Mouse (Mus musculus) embryo, embryonic 9.5 days (tissue): ENCODE results near the gene Ndufc2.

ENCODE experiments used
- DNase-seq: peaks from one replicate; pipeline ENCODE4 v3.0.0-alpha.2; 2017; ENCODE audit errors: extremely low spot score

Ndufc2 gene

DNA sequence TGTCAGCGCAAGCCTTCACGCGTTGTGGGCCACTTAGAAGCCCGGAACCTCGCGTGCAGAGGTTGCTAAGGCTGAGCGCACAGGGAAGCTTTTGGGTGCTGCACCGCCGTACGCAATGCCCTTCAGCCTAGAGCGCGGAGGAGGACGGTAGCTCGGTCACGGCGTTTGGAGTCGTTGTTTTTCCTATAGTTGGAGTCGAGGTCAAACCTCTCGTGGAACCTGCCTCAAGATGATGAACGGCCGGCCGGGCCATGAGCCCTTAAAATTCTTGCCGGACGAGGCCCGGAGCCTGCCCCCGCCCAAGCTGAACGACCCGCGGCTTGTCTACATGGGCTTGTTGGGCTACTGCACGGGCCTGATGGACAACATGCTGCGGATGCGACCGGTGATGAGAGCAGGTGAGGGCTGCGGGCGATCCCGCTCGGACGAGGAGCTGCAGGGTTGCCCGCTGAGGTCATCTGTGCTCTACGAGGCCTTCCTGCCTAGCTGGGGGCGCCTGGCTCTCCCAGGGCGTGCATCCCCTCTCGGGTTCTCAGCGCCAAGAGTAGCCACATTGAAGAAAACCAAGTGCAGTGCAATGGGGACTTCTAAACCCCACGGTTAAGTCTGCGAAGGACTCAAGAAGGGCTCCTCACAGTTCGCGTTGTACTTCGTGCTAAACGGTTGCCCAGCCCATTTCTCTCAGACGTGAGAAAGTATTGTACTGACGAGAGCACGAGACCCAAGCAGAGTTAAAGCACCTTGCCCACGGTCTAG, at the start of gene Ndufc2:
Gene Ndufc2 (plus strand): TSS at position 44 of the 756 bp plus-strand sequence.
- DNase-seq = peak; percentile 82

DNA sequence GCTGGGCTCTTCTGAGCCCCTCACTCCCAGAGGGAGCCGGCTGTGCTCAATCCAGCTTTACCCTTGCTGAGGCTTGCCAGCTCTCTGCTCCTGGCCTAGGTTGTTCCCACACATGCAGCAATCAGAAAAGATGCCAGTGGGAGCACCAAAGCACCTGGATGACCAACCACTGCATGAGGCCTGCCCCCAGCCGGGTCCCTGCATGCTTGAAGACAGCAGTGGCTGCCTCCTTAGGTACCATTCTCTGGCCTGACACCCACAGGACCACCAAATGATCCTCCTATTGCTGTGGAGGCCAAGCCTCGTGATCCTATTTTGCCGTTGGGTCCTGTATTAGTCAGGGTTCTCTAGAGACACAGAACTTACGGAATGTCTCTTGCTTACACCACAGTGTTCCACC, 48.9 kb upstream of the Ndufc2 start:
- no peak for DNase-seq

DNA sequence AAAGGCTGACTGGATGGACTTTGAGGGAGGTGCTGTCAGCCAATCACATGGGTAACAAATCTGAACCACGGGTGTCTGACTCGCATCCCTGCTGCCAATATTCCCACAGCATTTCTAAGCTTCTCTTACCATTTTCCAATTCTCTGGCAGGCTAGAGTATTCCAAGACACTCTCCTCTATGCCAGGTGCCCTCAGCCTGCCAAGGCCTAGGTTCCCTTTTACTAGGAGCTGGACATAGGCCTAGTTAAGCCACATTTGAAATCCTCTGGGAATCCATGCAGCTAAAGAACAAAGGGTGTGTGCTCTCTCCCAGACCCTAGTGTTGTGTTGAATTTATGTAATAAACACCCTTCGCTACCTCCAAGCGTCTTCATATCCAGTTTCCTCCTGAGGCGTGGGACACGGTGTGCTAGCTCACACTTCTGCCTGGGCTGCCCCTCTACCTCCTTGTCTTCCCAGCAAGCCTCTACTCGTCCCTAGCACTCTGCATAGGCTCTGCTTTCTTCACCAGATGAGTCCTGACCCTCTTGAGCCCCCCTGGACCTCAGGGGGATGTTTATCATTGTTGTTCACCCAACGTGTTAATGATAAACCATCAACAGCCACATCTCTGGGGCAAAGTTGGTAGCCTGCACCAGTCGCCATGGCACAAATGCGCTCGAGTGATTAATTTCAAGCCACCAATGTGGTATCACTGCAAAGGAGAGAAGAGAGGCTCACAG, 47.9 kb upstream of the Ndufc2 start:
- no peak for DNase-seq

DNA sequence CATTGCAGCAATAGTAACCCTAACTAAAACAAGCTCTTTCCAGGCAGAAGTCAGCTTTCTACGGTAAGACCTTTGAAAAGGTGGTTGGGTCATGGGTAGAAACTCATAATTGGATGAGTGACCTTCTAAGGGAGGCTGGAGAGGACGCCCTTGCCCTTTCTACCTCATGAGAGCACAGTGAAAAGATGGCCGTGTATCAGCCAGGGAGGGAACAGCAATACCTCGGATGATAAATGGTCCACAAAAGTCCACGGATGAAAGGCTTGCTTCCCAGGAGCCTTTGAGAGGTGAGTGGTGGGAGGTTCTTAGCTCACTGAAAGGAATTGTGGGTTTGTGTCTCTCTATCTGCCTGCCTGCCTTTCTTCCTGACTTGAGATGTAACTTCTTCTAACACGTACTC, 46.4 kb upstream of the Ndufc2 start:
- DNase-seq = no peak

DNA sequence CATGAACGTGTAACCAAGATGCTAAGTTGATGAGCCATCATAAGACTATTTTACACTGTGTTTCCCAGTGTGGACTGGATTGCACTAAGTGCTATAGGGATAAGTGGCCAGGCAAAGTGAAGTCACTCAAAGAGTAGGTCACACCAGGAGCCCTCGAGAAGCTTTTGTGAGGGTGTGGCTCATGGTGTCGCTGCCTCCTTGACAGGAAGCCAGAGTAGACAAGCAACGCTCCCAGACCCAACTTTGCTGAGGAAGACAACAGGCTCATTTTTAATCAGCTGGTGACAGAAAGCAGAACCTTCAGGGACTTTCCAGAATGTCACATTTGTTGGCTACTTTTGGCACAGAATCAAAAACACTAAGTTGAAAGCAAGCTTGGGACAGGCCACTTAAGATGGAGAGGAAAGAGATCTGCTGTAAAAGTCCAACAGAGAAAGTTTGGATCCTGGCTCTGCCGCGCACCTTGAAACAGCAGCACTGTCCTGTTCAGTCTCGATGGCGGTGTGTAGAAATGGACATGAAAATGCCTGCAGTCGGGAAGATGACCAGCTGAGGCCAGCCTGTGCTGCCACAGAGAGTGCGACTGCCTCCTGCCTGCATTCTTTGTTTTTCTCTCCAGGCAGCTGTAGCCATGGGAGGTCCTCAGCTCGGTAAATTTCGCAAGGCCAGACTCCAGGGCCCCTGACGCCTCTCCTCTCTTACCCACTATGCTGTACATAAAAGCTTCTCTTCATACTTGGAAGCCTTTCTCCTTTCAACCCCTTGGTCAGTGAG, 44.5 kb upstream of the Ndufc2 start:
- DNase-seq = no peak

DNA sequence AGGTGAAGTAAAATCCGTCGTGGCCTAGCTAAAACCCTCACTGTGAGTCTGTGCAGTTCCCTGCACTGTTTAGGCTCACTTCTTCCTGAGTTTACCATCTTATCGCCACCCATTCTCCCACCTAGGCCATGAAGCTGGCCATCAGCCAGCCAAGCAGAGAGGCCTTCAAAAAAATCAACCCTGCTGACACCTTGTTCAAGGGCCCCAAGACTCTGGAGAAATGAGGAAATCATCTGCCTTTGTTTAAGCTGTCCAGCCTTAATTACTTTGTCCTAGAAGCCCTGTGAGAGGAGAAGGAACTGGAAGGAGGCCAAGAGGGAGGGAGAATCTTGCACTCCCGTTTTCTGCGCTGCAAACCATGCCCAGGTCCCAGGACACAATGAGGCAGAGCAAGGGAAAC, 43.5 kb upstream of the Ndufc2 start:
- DNase-seq = no peak

DNA sequence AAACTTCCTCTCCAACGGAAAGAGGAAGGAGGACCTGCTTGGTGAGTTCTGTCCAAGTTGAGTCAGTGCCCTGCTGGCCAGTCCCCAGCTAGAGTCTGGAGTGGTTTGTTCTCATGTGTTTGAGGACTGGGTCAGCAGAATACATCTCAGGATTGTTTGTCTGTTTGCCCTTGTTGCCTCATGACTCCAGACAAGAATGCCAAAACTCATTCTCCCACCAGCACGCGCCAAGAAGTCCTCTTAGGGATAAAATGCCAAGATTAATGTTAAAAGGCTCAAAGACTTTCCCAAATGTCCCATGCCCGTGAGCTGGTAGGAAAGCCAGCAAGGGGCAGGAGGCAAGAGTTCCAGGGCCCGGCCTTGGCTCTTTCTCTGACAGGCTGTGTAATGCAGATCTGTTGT, 42.9 kb upstream of the Ndufc2 start:
- DNase-seq = no peak

DNA sequence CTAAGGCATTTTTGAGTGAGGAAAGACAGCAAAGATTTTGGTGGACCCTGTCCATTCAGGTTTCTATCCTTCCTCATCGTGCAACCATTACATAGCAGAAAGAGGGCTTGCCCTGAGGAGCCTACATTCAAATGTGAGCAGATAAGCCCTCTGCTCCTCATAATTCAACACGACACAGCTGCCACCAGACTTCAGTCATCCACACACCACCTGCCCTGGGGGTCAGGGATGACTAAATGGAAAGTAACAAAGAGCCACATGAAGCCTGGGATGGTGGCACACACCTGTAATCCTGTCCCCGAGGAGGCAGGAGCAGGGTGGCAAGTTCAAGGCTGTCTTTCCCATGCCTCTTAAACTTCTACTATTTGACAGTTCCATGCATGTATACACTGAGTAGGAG, 42.0 kb upstream of the Ndufc2 start:
- DNase-seq = no peak

DNA sequence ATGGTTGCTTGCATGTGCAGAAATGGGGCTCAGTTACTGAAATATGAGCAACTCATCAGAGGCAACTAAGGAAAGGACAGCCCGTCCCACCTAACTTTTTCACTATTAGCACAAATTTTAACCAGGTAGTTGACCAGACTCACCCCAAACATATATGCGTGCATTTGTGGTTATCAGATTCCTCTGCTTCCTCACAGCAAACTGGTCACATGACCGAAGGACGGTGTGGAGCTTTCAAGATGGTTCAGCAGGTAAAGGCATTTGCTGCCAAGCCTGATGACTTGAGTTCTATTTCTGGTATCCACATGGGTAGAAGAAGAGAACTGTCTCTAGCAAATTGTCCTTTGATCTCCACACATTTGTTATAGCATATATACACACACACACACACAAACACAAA, 41.5 kb upstream of the Ndufc2 start:
- DNase-seq = no peak

DNA sequence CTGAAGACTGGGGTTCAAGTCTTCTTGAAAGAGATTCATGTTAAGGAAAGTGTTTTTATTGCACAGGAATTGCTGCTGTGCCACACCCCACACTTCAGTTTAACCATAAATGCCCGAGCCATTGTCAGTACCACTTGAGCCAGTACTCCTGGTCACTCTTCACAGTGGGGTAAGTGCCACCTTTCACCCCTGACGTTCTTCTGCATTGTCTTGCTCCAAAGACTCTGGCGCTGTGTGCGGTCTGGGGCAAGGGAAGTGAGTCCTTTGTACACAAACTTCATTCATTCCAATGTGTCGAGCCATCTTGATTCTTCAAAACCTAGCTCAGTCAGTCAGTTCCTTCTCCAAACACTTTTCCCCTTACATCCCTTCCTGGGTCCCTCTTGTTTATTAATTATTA, 39.6 kb upstream of the Ndufc2 start:
- DNase-seq = no peak

DNA sequence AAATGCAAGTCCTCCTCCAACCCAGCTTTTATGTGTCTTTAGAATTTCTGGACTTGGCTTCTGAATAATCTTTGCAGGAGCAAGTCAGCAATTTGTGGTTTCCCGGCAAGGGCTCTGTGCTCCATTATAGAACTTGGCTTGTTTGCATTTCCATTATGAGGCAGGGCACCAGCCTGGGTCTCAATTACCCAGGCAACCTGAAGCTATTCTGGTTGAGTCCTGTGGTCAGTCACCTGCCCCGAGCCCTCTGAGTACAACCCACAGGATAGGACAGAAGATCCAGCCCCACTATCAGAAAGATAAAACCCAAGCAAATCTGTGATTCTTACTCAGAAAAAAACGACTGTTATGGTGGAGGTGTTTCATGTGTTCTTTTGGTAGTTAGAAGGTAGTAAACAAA, 38.8 kb upstream of the Ndufc2 start:
- no peak for DNase-seq

DNA sequence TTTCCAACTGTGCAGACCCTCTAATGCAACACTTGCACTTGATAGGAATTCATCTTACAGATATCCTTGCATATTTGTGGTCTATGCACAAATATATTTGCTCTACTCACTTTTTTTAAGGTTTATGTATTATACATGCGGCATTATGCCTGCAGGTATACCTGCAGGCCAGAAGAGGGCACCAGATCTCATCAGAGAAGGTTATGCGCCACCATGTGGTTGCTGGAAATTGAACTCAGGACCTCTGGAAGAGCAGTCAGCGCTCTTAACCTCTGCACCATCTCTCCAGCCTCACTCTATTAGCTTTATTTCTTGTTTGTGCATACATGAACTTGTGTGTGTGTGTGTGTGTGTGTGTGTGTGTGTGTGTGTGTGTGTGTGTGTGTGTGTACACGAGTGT, 38.3 kb upstream of the Ndufc2 start:
- peak; percentile 26 for DNase-seq

DNA sequence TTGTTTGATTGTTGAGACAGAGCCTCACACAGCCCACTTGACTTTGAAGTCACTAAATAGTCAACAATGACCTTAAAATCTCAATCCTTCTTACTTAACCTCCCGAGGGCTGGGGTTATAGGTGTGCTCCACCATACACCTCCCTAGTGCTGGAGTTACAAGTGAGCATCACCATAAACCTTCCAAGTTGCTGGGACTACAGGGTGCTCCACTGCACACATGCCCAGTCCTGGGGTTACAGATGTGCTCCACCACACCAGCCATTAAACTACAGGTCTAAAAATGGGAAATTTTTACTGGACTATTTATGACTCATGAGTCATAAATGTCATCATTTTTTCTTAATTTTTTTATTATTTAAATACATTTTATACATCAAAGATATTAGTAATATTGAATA, 33.9 kb upstream of the Ndufc2 start:
- no peak for DNase-seq

DNA sequence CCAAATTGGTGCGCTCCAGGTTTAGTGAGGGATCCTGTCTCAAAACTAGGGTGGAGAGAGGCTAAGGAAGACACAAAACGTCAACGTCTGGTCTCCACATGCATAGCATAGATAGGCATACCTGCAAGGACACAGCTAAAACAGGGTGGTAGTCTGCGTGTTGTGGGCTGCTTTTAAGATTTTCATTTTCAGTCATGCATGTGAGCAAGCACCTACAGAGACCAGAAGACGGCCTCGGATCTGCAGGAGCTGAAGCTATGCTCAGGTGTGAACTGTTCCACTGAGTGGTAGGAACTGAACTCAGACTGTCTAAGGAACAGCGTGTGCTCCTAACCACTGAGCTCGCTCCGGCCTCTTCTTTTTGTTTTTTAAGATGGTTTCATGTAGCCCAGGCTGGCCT, 24.7 kb upstream of the Ndufc2 start:
- DNase-seq = no peak

DNA sequence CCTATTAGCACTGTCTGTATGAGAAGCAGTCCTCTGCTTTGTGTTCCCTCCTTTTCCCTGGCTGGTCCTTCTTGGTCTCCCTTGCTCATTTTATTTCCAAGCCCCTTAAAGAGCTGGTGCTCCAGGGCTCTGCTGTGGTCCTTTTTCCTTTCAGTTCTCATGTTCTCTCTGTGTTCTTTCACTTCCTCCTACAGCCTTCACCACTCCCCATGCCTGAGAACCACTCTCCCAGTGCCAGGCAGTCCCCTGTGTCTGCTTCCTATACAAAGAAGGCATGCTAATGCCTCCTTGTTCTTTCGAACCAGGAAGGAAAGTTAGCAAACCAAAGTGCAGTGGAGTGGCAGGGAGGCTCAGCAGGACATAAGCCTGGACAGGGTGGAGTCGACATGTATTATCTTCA, 23.9 kb upstream of the Ndufc2 start:
- DNase-seq = no peak

DNA sequence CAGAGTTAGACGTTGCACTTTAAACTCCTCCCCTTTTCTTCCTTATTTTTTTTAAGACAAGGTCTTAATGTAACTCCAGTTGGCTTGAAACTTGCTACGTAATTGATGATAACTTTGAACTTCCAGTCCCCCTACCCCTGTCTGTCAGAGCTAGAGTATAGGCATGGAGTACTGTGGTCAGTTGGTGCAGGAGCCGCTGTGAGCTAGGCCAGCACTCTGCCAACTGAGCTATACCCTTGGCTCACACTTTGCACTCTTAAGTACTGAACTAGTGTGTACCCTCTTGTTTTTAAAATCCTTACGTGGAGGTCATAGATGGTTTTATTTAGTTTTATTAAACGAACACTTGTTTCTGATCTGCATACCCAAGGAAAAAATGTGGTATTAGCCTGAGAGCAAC, 20.5 kb upstream of the Ndufc2 start:
- no peak for DNase-seq

DNA sequence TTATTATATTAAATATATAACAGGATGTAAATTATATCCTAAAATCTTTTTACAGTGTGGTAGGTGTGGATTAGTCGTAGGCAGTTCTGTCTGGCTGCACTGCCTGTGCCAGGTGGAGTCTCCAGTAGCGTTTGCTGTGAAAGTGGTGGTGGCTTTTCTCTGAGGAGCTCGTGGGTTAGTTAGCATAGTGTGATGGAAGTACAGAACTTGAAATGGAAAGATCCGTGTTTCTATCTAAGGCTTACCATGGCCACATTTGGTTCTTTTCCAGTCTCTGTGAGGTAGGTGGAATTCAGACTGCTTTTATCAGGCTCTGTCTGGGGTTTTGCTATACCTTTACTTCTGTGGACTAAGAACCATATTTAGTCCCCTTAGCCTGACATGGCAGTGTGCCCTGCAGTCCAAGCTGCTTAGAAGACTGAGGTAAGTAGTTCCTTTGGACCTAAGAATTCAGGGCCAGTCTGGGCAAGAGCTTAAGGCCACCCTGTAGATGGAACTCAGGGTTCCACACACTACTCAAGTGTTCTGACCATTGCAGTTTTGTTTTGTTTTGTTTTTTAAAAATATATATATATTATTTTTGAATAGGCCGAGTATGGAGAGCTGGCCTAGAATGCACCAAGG, 19.2 kb upstream of the Ndufc2 start:
- DNase-seq = no peak

DNA sequence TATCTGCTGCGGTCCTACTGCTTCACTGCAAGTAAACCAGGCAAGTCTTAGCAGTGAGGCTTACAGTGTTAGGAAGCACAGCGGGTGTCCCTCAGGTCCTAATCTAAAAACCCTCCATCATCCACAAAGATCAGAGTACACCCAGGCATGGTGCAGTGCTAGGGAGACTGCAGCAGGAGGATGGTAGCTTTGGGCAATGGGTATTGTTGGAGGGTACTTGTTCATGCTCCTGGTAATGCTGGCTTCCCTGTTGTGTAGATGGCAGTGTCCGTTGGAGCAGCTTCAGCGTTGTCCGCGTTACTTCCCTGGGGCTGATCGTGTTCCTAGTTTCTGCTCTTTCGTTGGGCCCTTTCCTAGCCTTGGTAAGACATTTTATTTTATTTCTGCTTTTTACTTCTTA, 17.1 kb upstream of the Ndufc2 start:
- DNase-seq = no peak

DNA sequence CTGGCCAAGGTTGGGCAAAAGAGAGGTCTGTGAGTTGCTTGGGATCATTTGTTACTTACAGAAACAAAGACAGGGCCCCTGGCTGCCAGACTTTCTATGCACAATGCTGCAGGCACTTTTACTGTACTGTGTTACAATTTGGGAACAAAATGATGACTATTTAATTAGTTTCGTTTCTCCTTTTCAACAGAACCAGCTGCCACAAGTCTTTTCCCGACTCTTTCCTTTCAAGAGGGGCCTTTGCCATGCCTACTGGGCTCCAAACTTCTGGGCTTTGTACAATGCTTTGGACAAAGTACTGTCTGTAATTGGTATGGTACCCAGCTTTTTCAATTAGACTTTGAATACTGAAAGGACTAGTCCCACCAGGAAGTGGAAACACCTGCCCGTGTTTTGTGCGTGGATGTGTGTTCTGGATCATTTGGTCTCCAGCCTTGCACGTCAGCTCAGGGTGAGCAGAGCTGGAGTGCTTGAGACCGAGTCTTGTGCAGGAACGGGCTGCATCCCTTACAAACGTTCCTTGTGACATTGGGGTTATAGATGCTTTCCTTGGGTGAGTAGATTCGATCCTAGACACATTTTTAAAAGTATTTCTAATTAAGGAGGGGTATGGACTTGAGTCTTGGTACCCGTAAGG, 16.2 kb upstream of the Ndufc2 start:
- no peak for DNase-seq

DNA sequence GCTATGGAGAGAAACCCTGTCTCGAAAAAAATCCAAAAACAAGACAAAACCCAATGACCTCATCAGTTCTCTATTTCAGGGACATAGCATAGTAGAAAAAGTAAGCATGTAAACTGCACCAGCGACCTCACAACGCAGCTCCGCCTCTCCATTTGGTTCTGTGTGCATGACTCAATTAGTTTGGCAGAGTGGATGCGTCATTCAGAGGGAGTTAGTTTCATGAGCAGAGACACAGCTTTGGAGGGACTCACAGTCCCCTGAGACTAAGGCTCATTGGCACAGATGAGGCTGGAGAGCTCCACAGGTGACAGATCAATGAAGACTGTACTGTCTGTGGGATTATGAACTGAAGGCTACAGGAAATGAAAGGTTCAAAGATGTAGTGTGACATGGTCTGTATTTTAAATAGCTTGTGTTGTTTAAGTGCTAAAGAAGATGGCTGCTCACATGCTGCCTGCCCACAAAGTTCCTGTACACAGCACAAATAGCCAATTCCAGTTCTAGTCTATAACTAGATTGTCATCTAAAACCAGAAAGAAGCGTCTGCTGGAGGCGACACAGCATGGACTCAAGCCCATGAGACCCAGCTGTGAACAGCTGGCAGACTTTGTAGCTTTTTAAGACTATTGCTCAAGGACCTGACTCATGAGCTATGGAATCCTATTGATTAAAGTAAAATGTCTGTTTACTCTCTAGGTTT, 13.5 kb upstream of the Ndufc2 start:
- no peak for DNase-seq

DNA sequence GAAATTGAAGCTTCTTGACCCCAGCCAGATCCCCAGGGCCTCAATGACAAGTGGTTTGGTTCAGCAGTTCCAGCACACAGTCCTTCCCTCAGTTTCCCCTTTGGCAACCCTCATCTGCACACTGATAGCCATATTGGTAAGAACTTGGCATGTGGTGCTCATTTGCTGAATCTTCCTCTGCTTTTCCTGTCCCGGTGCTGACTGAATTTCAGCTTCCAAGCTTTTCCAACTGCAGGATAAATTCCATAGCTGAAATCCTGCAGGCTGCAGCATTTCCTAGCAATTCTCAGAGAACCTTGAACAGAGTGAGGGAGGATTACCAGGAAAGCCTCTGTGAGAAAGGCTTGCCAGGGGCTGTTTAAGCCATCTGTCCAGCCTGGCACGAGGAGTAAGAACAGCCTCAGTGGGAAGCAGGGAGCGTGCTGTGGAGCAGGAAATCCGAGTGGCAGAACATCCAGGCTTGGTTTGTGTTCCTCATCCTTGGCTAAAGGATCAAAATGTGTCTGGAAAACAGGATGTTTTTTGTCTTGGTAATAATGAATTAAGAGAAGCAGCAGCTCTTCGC, 12.9 kb upstream of the Ndufc2 start:
- DNase-seq = no peak
